Mouse (Mus musculus) kidney, postnatal 0 days (tissue): ENCODE results near the gene B020011L13Rik. TPM values are rescaled to one million over a fixed set of nuclear protein-coding genes. Genes with fewer than 3 reads are reported as not detected.
"Not testable (repeated sequence)": the region's sequence is repeated elsewhere in the genome, so short reads cannot be mapped to it uniquely, and the experiment has no call there.

Source experiments
- ATAC-seq: fragments of 200-750 bp; cut with Nextera tagmentation; replicated peaks from 2 replicates; pipeline ENCODE4 v1.8.0; 2017; ENCODE audit warnings: low read depth, moderate number of reproducible peaks, moderate TSS enrichment, moderate library complexity; ENCODE audit not compliant: low FRiP score
- DNase-seq: peaks from one replicate; pipeline ENCODE4 v3.0.0-alpha.2; 2016; ENCODE audit warnings: low spot score
- H3K27ac ChIP-seq: fragments of 300-500 bp; sonication (generic); 2 replicates; pipeline ENCODE4 v1.5.1; 2014; ENCODE audit warnings: mild to moderate bottlenecking
- H3K27me3 ChIP-seq: fragments of 300-500 bp; sonication (generic); 2 replicates; pipeline ENCODE4 v1.6.1; 2014; ENCODE audit warnings: low read length, mixed read lengths; ENCODE audit not compliant: insufficient read depth
- H3K36me3 ChIP-seq: fragments of 300-500 bp; sonication (generic); 2 replicates; pipeline ENCODE4 v1.6.1; 2014; ENCODE audit warnings: low read length, mixed read lengths; ENCODE audit not compliant: insufficient read depth
- H3K4me1 ChIP-seq: fragments of 300-500 bp; sonication (generic); replicated peaks from 2 replicates; pipeline ENCODE4 v1.6.1; 2014; ENCODE audit warnings: antibody characterized with exemption, low read length, mixed read lengths; ENCODE audit not compliant: insufficient read depth
- H3K4me2 ChIP-seq: fragments of 300-500 bp; sonication (generic); 2 replicates; pipeline ENCODE4 v1.6.1; 2014; ENCODE audit warnings: mild to moderate bottlenecking, low read length, moderate library complexity, mixed read lengths
- H3K4me3 ChIP-seq: fragments of 300-500 bp; sonication (generic); replicated peaks from 2 replicates; pipeline ENCODE4 v1.5.1; 2014; ENCODE audit warnings: low read depth, low read length
- H3K9ac ChIP-seq: fragments of 300-500 bp; sonication (generic); 2 replicates; pipeline ENCODE4 v1.6.1; 2014; ENCODE audit warnings: low read depth, low read length
- H3K9me3 ChIP-seq: fragments of 300-500 bp; sonication (generic); replicated peaks from 2 replicates; pipeline ENCODE4 v1.6.1; 2016; ENCODE audit warnings: low read length, inconsistent platforms, mixed read lengths
- WGBS: fragments of 180-500 bp; shearing (Covaris S2); extraction: QIAGEN DNeasy Blood & Tissue Kit; methylation state at CpG from one replicate; pipeline ENCODE4 v1.1.7; 2014; 5-methylcytosine and 5-hydroxymethylcytosine counted together
- polyA plus RNA-seq: library from polyadenylated mRNA; unstranded; fragments of >200 nt; fragmentation: Nextera tagmentation; extraction: Ambion mirVana; gene quantifications from 2 replicates; pipeline ENCODE4 v1.2.1, GENCODE M21; 2015

The B020011L13Rik gene
- polyA plus RNA-seq, result not detected in 2 replicates

DNA sequence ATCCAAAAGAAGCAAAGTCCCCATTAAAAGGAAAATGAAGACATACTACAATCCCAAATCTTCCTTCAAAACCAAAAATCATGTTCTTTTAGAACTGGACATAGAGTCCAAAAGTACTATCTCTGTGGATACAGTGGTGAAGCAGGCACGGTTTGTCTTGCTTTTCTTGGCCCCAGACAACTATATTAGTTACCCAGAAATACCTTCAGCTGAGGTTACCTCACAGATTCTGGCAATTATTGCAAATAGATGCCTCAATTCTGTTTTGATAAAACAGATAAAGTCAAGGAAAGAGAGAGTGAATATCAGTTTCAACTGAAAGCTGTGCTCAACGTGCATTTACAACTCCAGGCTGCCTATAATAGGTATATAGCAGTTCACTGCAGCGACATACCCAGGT lies at the start of gene B020011L13Rik:
TSS of gene B020011L13Rik (plus strand) at position 301 of the 400 bp plus-strand sequence.
- not testable (repeated sequence) for H3K9ac ChIP-seq, H3K27ac ChIP-seq, ATAC-seq, H3K4me2 ChIP-seq, H3K36me3 ChIP-seq, H3K4me3 ChIP-seq, DNase-seq, H3K9me3 ChIP-seq, H3K4me1 ChIP-seq, H3K27me3 ChIP-seq
- WGBS, result 56% methylated on average over 3 of the region's 3 CpGs

DNA sequence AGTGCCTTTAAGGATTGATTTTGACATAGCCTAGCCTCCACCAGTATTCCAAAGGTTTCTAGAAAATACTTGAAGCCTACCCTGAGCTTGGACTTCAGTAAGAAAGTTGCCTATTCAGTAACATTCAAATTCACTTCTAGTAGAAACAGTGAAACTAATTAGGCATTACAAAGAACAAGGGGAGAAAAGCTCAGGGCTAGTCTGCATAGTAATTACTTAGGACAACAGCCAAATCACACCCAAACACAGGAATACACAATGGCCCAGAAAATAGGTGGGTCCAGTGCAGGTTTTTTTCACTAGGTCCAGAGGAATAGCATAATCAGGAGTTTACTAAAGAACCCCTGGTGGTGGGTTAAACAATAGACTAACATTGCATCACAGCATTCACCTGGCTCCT lies 35.3 kb downstream of the B020011L13Rik start:
- H3K27me3 ChIP-seq, H3K4me1 ChIP-seq, H3K4me2 ChIP-seq, H3K9ac ChIP-seq, H3K9me3 ChIP-seq, H3K36me3 ChIP-seq, H3K4me3 ChIP-seq, H3K27ac ChIP-seq, ATAC-seq, DNase-seq: not testable (repeated sequence)

DNA sequence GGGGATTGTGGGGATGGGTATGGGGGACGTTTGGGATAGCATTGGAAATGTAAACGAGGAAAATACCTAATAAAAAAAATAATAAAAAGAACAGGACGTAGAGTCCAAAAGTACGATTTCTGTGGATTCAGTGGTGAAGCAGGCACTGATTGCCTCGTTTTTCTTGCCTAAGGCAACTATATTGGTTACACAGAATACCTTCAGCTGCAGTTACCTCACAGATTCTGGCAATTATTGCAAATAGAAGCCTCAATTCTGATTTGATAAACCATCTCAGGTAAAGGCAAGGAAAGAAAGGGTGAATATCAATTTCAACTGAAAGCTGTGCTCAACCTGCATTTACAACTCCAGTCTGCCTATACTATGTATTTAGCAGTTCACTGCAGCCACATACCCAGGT lies 48.8 kb downstream of the B020011L13Rik start, which contains the start of gene Gm28360:
TSS of gene Gm28360 (plus strand) at position 301 of the 400 bp plus-strand sequence.
- not testable (repeated sequence) for H3K4me2 ChIP-seq, H3K27me3 ChIP-seq, H3K4me3 ChIP-seq, H3K36me3 ChIP-seq, H3K9me3 ChIP-seq, H3K9ac ChIP-seq, ATAC-seq, H3K27ac ChIP-seq, DNase-seq, H3K4me1 ChIP-seq
- 62% methylated on average over 5 of the region's 5 CpGs for WGBS

- ATAC-seq, DNase-seq, H3K9me3 ChIP-seq, H3K36me3 ChIP-seq, H3K27me3 ChIP-seq, H3K4me2 ChIP-seq, H3K9ac ChIP-seq, H3K4me1 ChIP-seq, H3K4me3 ChIP-seq, H3K27ac ChIP-seq: not testable (repeated sequence)
- 78% methylated on average over 3 of the region's 3 CpGs for WGBS
Measured at GRCm38 (mm10) chr1:117851718-117852117, 70.8 kb downstream of the B020011L13Rik start.

Other genes with a start within 250 kb of the B020011L13Rik start
- not detected in 2 replicates for gene Gm28363, start 84.0 kb upstream of the B020011L13Rik start, polyA plus RNA-seq
- gene Gm28360, start 48.9 kb downstream of the B020011L13Rik start, polyA plus RNA-seq, result not detected in 2 replicates
- gene Gm28168, start 146.9 kb downstream of the B020011L13Rik start, polyA plus RNA-seq, result not detected in 2 replicates
- gene Gm7145, start 184.8 kb downstream of the B020011L13Rik start, polyA plus RNA-seq, result not detected in 2 replicates